Mouse (Mus musculus): ENCODE results near the gene Hacd2.

GRCm38 (mm10) chr16:35120603-35121002, 98.4 kb downstream of the Hacd2 start:
- TF ChIP-seq POLR2A (IDR thresholded peaks at IDR 0.05; ENCODE audit: insufficient read depth, low read length) (no peak), CTCF (IDR thresholded peaks at IDR 0.05; ENCODE audit: low read depth, low read length) (no peak), EP300 (IDR thresholded peaks at IDR 0.05; ENCODE audit: insufficient read depth, low read depth, low read length) (no peak)

All from ES-Bruce4 (cell line).